Mouse (Mus musculus): ENCODE measurements around the gene I0C0044D17Rik. TPM values are rescaled to one million over a fixed set of nuclear protein-coding genes. Genes with fewer than 3 reads are reported as not detected.

I0C0044D17Rik gene
- polyA plus RNA-seq, 1 experiment from 2014 or later: not detected

- 39% methylated on average over 1 of the region's 1 CpGs for WGBS (ENCODE audit: insufficient replicate concordance)
- no peak overlapping the region for H3K9ac ChIP-seq (ENCODE audit: low read depth, low read length)
- H3K27ac ChIP-seq (ENCODE audit: low read length): no peak overlapping the region
- no peak for ATAC-seq (ENCODE audit: low read depth)
- no peaks in the 10 kb centered on the region; the same call in 1 of the 2 replicates for H3K4me1 ChIP-seq (ENCODE audit: control insufficient read depth, low read depth, low read length)
- H3K4me2 ChIP-seq (ENCODE audit: low read depth, low read length): no peak overlapping the region
- no peaks in the 10 kb centered on the region for H3K36me3 ChIP-seq (ENCODE audit: control insufficient read depth, insufficient read depth)
- no peak overlapping the region for H3K4me3 ChIP-seq (ENCODE audit: low read depth, low read length)
- H3K9me3 ChIP-seq (replicated peaks; ENCODE audit: control insufficient read depth, low read length): no peaks in the 10 kb centered on the region
- no peaks in the 10 kb centered on the region for H3K27me3 ChIP-seq (ENCODE audit: control insufficient read depth, insufficient read depth, low read depth, low read length)
These were observed 32.9 kb downstream of the I0C0044D17Rik start for GRCm38 (mm10) chr4:98790721-98791120.

GRCm38 (mm10) chr4:98789861-98790311, 33.8 kb downstream of the I0C0044D17Rik start:
- Histone ChIP-seq H3K9me3 (replicated peaks; ENCODE audit: control insufficient read depth, low read length) (no peaks in the 10 kb centered on the region), H3K4me1 (ENCODE audit: control insufficient read depth, low read depth, low read length) (no peaks in the 10 kb centered on the region; the same call in 1 of the 2 replicates), H3K27ac (ENCODE audit: low read length) (no peak overlapping the region), H3K4me2 (ENCODE audit: low read depth, low read length) (0 out of 2 replicates have a peak overlapping the region, but pooled peaks have one; percentile 2), H3K9ac (ENCODE audit: low read depth, low read length) (no peak overlapping the region), H3K4me3 (ENCODE audit: low read depth, low read length) (no peak overlapping the region), H3K27me3 (ENCODE audit: control insufficient read depth, insufficient read depth, low read depth, low read length) (no peaks in the 10 kb centered on the region), H3K36me3 (ENCODE audit: control insufficient read depth, insufficient read depth) (no peaks in the 10 kb centered on the region)
- WGBS (ENCODE audit: insufficient replicate concordance): 7% methylated on average over 9 of the region's 10 CpGs
- no peak for ATAC-seq (ENCODE audit: low read depth)

- Histone ChIP-seq H3K27me3 (ENCODE audit: control insufficient read depth, insufficient read depth, low read depth, low read length) (no peaks in the 10 kb centered on the region), H3K4me3 (ENCODE audit: low read depth, low read length) (no peak overlapping the region), H3K9me3 (replicated peaks; ENCODE audit: control insufficient read depth, low read length) (no peaks in the 10 kb centered on the region), H3K9ac (ENCODE audit: low read depth, low read length) (no peak overlapping the region), H3K36me3 (ENCODE audit: control insufficient read depth, insufficient read depth) (no peaks in the 10 kb centered on the region), H3K4me1 (ENCODE audit: control insufficient read depth, low read depth, low read length) (no peaks in the 10 kb centered on the region; the same call in 1 of the 2 replicates), H3K4me2 (ENCODE audit: low read depth, low read length) (0 out of 2 replicates have a peak overlapping the region, but pooled peaks have one; percentile 2), H3K27ac (ENCODE audit: low read length) (no peak overlapping the region)
- ATAC-seq (ENCODE audit: low read depth): no peak
- 58% methylated on average over 7 of the region's 7 CpGs for WGBS (ENCODE audit: insufficient replicate concordance)
These were observed 34.4 kb downstream of the I0C0044D17Rik start for GRCm38 (mm10) chr4:98789133-98789765.

- Histone ChIP-seq H3K4me1 (ENCODE audit: control insufficient read depth, low read depth, low read length) (no peaks in the 10 kb centered on the region; the same call in 1 of the 2 replicates), H3K36me3 (ENCODE audit: control insufficient read depth, insufficient read depth) (no peaks in the 10 kb centered on the region), H3K4me3 (ENCODE audit: low read depth, low read length) (no peak overlapping the region), H3K27me3 (ENCODE audit: control insufficient read depth, insufficient read depth, low read depth, low read length) (no peaks in the 10 kb centered on the region), H3K9ac (ENCODE audit: low read depth, low read length) (no peak overlapping the region), H3K9me3 (replicated peaks; ENCODE audit: control insufficient read depth, low read length) (no peaks in the 10 kb centered on the region), H3K4me2 (ENCODE audit: low read depth, low read length) (no peak overlapping the region), H3K27ac (ENCODE audit: low read length) (no peak overlapping the region)
- WGBS (ENCODE audit: insufficient replicate concordance): 41% methylated on average over 3 of the region's 3 CpGs
- ATAC-seq (ENCODE audit: low read depth): no peak
These were observed 37.4 kb downstream of the I0C0044D17Rik start for GRCm38 (mm10) chr4:98786281-98786680.

- no peak for ATAC-seq (ENCODE audit: low read depth)
- Histone ChIP-seq H3K27ac (ENCODE audit: low read length) (no peak overlapping the region), H3K4me2 (ENCODE audit: low read depth, low read length) (no peak overlapping the region), H3K4me1 (ENCODE audit: control insufficient read depth, low read depth, low read length) (no peaks in the 10 kb centered on the region; the same call in 1 of the 2 replicates), H3K9me3 (replicated peaks; ENCODE audit: control insufficient read depth, low read length) (no peaks in the 10 kb centered on the region), H3K4me3 (ENCODE audit: low read depth, low read length) (no peak overlapping the region), H3K36me3 (ENCODE audit: control insufficient read depth, insufficient read depth) (no peaks in the 10 kb centered on the region), H3K27me3 (ENCODE audit: control insufficient read depth, insufficient read depth, low read depth, low read length) (no peaks in the 10 kb centered on the region), H3K9ac (ENCODE audit: low read depth, low read length) (no peak overlapping the region)
- 37% methylated on average over 8 of the region's 8 CpGs for WGBS (ENCODE audit: insufficient replicate concordance)
These were observed 37.8 kb downstream of the I0C0044D17Rik start for GRCm38 (mm10) chr4:98785851-98786250.

- Histone ChIP-seq H3K4me1 (ENCODE audit: control insufficient read depth, low read depth, low read length) (no peaks in the 10 kb centered on the region; the same call in 1 of the 2 replicates), H3K36me3 (ENCODE audit: control insufficient read depth, insufficient read depth) (no peaks in the 10 kb centered on the region), H3K9me3 (replicated peaks; ENCODE audit: control insufficient read depth, low read length) (no peaks in the 10 kb centered on the region), H3K27me3 (ENCODE audit: control insufficient read depth, insufficient read depth, low read depth, low read length) (0 out of 2 replicates have a peak, but pooled peaks cover 2% of the 10 kb centered on the region), H3K4me3 (ENCODE audit: low read depth, low read length) (no peak overlapping the region), H3K9ac (ENCODE audit: low read depth, low read length) (no peak overlapping the region), H3K4me2 (ENCODE audit: low read depth, low read length) (no peak overlapping the region), H3K27ac (ENCODE audit: low read length) (no peak overlapping the region)
- no peak for ATAC-seq (ENCODE audit: low read depth)
- WGBS (ENCODE audit: insufficient replicate concordance): 14% methylated on average over 16 of the region's 16 CpGs
These were observed 45.4 kb downstream of the I0C0044D17Rik start for GRCm38 (mm10) chr4:98778219-98778618.

GRCm38 (mm10) chr4:98777464-98777863, 46.2 kb downstream of the I0C0044D17Rik start:
- no peaks in the 10 kb centered on the region for H3K9me3 ChIP-seq (replicated peaks; ENCODE audit: control insufficient read depth, low read length)
- no peak overlapping the region for H3K4me2 ChIP-seq (ENCODE audit: low read depth, low read length)
- 0 out of 2 replicates have a peak, but pooled peaks cover 2% of the 10 kb centered on the region for H3K27me3 ChIP-seq (ENCODE audit: control insufficient read depth, insufficient read depth, low read depth, low read length)
- no peak overlapping the region for H3K9ac ChIP-seq (ENCODE audit: low read depth, low read length)
- no peaks in the 10 kb centered on the region; the same call in 1 of the 2 replicates for H3K4me1 ChIP-seq (ENCODE audit: control insufficient read depth, low read depth, low read length)
- no peak overlapping the region for H3K4me3 ChIP-seq (ENCODE audit: low read depth, low read length)
- no peak overlapping the region for H3K27ac ChIP-seq (ENCODE audit: low read length)
- whole genome bisulfite sequencing (ENCODE audit: insufficient replicate concordance): 57% methylated on average over 6 of the region's 6 CpGs
- no peak for ATAC-seq (ENCODE audit: low read depth)
- no peaks in the 10 kb centered on the region for H3K36me3 ChIP-seq (ENCODE audit: control insufficient read depth, insufficient read depth)

GRCm38 (mm10) chr4:98776721-98777427, 46.8 kb downstream of the I0C0044D17Rik start:
- no peaks in the 10 kb centered on the region; the same call in 1 of the 2 replicates for H3K4me1 ChIP-seq (ENCODE audit: control insufficient read depth, low read depth, low read length)
- no peak for ATAC-seq (ENCODE audit: low read depth)
- H3K27me3 ChIP-seq (ENCODE audit: control insufficient read depth, insufficient read depth, low read depth, low read length): 0 out of 2 replicates have a peak, but pooled peaks cover 2% of the 10 kb centered on the region
- no peak overlapping the region for H3K9ac ChIP-seq (ENCODE audit: low read depth, low read length)
- no peaks in the 10 kb centered on the region for H3K36me3 ChIP-seq (ENCODE audit: control insufficient read depth, insufficient read depth)
- no peaks in the 10 kb centered on the region for H3K9me3 ChIP-seq (replicated peaks; ENCODE audit: control insufficient read depth, low read length)
- no peak overlapping the region for H3K27ac ChIP-seq (ENCODE audit: low read length)
- WGBS (ENCODE audit: insufficient replicate concordance): 67% methylated on average over 10 of the region's 10 CpGs
- no peak overlapping the region for H3K4me3 ChIP-seq (ENCODE audit: low read depth, low read length)
- no peak overlapping the region for H3K4me2 ChIP-seq (ENCODE audit: low read depth, low read length)

- Histone ChIP-seq H3K9ac (ENCODE audit: low read depth, low read length) (no peak overlapping the region), H3K27ac (ENCODE audit: low read length) (no peak overlapping the region), H3K4me2 (ENCODE audit: low read depth, low read length) (no peak overlapping the region), H3K4me3 (ENCODE audit: low read depth, low read length) (no peak overlapping the region), H3K27me3 (ENCODE audit: control insufficient read depth, insufficient read depth, low read depth, low read length) (0 out of 2 replicates have a peak, but pooled peaks cover 2% of the 10 kb centered on the region), H3K9me3 (replicated peaks; ENCODE audit: control insufficient read depth, low read length) (no peaks in the 10 kb centered on the region), H3K4me1 (ENCODE audit: control insufficient read depth, low read depth, low read length) (no peaks in the 10 kb centered on the region; the same call in 1 of the 2 replicates), H3K36me3 (ENCODE audit: control insufficient read depth, insufficient read depth) (no peaks in the 10 kb centered on the region)
- no peak for ATAC-seq (ENCODE audit: low read depth)
- 66% methylated on average over 5 of the region's 5 CpGs for WGBS (ENCODE audit: insufficient replicate concordance)
These were observed 49.9 kb downstream of the I0C0044D17Rik start for GRCm38 (mm10) chr4:98773785-98774184.
